Mouse (Mus musculus): ENCODE results near the gene BC030500. TPM values are rescaled to one million over a fixed set of nuclear protein-coding genes. Genes with fewer than 3 reads are reported as not detected.
A peak's percentile ranks its signal among the peaks of the same experiment; 100 is the strongest.

Gene BC030500
- total RNA-seq (2014; rRNA removed; ENCODE audit: low replicate concordance) (not detected in 2 replicates), polyA plus RNA-seq (2015; fragmentation: Nextera tagmentation; extraction: Ambion mirVana) (0.07 TPM in 1 of 2 replicates, not detected in the other)

- Histone ChIP-seq H3K9me3 (replicated peaks; ENCODE audit: control insufficient read depth, low read length) (no peaks in the 10 kb centered on the region), H3K36me3 (replicated peaks; ENCODE audit: control insufficient read depth, insufficient read depth, low read length) (no peaks in the 10 kb centered on the region), H3K9ac (replicated peaks; ENCODE audit: low read depth, low read length) (0 out of 2 replicates have a peak within 1 kb of the TSS, but pooled peaks have one; percentile 8), H3K27me3 (ENCODE audit: control insufficient read depth, insufficient read depth, low read length) (peaks cover 26% of the 10 kb centered on the region), H3K4me2 (ENCODE audit: low read depth, low read length) (peak within 1 kb of the TSS; percentile 87), H3K4me3 (ENCODE audit: low read depth, low read length) (peak within 1 kb of the TSS; percentile 49), H3K4me1 (ENCODE audit: control insufficient read depth, insufficient read depth) (peaks cover 4% of the 10 kb centered on the region; the same call in 1 of the 2 replicates), H3K27ac (ENCODE audit: low read depth) (no peak within 1 kb of the TSS)
- 10% methylated on average over 14 of the region's 14 CpGs for WGBS
- ATAC-seq (ENCODE audit: insufficient read depth, low read depth): no peak
- TF ChIP-seq EP300 (IDR thresholded peaks at IDR 0.05; ENCODE audit: low read depth): no peak
- TF ChIP-seq CTCF (IDR thresholded peaks at IDR 0.05; ENCODE audit: low read depth): no peak
- no peak for DNase-seq (ENCODE audit: low spot score)
These were observed at the start of gene BC030500 for GRCm38 (mm10) chr8:58911677-58912076. TSS of gene BC030500 (plus strand) at chr8:58911755.

GRCm38 (mm10) chr8:58886405-58886804 is 25.1 kb upstream of the BC030500 start:
- Histone ChIP-seq H3K27ac (ENCODE audit: low read depth) (no peak overlapping the region), H3K9ac (replicated peaks; ENCODE audit: low read depth, low read length) (no peak overlapping the region), H3K36me3 (replicated peaks; ENCODE audit: control insufficient read depth, insufficient read depth, low read length) (no peaks in the 10 kb centered on the region), H3K4me3 (ENCODE audit: low read depth, low read length) (no peak overlapping the region), H3K9me3 (replicated peaks; ENCODE audit: control insufficient read depth, low read length) (no peaks in the 10 kb centered on the region), H3K27me3 (ENCODE audit: control insufficient read depth, insufficient read depth, low read length) (no peaks in the 10 kb centered on the region), H3K4me1 (ENCODE audit: control insufficient read depth, insufficient read depth) (no peaks in the 10 kb centered on the region), H3K4me2 (ENCODE audit: low read depth, low read length) (no peak overlapping the region)
- TF ChIP-seq CTCF (IDR thresholded peaks at IDR 0.05; ENCODE audit: low read depth) (peak; percentile 36), EP300 (IDR thresholded peaks at IDR 0.05; ENCODE audit: low read depth) (no peak)
- peak; percentile 7 for DNase-seq (ENCODE audit: low spot score)
- ATAC-seq (ENCODE audit: insufficient read depth, low read depth): no peak
- 14% methylated on average over 1 of the region's 1 CpGs for WGBS

- no peak for TF ChIP-seq CTCF (IDR thresholded peaks at IDR 0.05; ENCODE audit: low read depth)
- no peak for TF ChIP-seq EP300 (IDR thresholded peaks at IDR 0.05; ENCODE audit: low read depth)
- Histone ChIP-seq H3K4me2 (ENCODE audit: low read depth, low read length) (no peak overlapping the region), H3K36me3 (replicated peaks; ENCODE audit: control insufficient read depth, insufficient read depth, low read length) (no peaks in the 10 kb centered on the region), H3K9ac (replicated peaks; ENCODE audit: low read depth, low read length) (no peak overlapping the region), H3K9me3 (replicated peaks; ENCODE audit: control insufficient read depth, low read length) (no peaks in the 10 kb centered on the region), H3K27ac (ENCODE audit: low read depth) (no peak overlapping the region), H3K4me1 (ENCODE audit: control insufficient read depth, insufficient read depth) (no peaks in the 10 kb centered on the region), H3K27me3 (ENCODE audit: control insufficient read depth, insufficient read depth, low read length) (no peaks in the 10 kb centered on the region), H3K4me3 (ENCODE audit: low read depth, low read length) (no peak overlapping the region)
- ATAC-seq (ENCODE audit: insufficient read depth, low read depth): no peak
- 88% methylated on average over 3 of the region's 3 CpGs for WGBS
- DNase-seq (ENCODE audit: low spot score): no peak
These were observed 21.0 kb upstream of the BC030500 start for GRCm38 (mm10) chr8:58890591-58890990.

GRCm38 (mm10) chr8:58895960-58896359 is 15.6 kb upstream of the BC030500 start:
- 56% methylated on average over 6 of the region's 6 CpGs for WGBS
- no peak overlapping the region for H3K27ac ChIP-seq (ENCODE audit: low read depth)
- TF ChIP-seq CTCF (IDR thresholded peaks at IDR 0.05; ENCODE audit: low read depth) (no peak), EP300 (IDR thresholded peaks at IDR 0.05; ENCODE audit: low read depth) (no peak)
- H3K27me3 ChIP-seq (ENCODE audit: control insufficient read depth, insufficient read depth, low read length): no peaks in the 10 kb centered on the region
- no peaks in the 10 kb centered on the region for H3K4me1 ChIP-seq (ENCODE audit: control insufficient read depth, insufficient read depth)
- no peak overlapping the region for H3K4me3 ChIP-seq (ENCODE audit: low read depth, low read length)
- no peak overlapping the region for H3K9ac ChIP-seq (replicated peaks; ENCODE audit: low read depth, low read length)
- H3K4me2 ChIP-seq (ENCODE audit: low read depth, low read length): no peak overlapping the region
- no peaks in the 10 kb centered on the region for H3K36me3 ChIP-seq (replicated peaks; ENCODE audit: control insufficient read depth, insufficient read depth, low read length)
- H3K9me3 ChIP-seq (replicated peaks; ENCODE audit: control insufficient read depth, low read length): no peaks in the 10 kb centered on the region
- no peak for ATAC-seq (ENCODE audit: insufficient read depth, low read depth)
- no peak for DNase-seq (ENCODE audit: low spot score)

GRCm38 (mm10) chr8:58904465-58904864 is 7.1 kb upstream of the BC030500 start:
- no peaks in the 10 kb centered on the region for H3K4me1 ChIP-seq (ENCODE audit: control insufficient read depth, insufficient read depth)
- ATAC-seq (ENCODE audit: insufficient read depth, low read depth) (no peak), DNase-seq (ENCODE audit: low spot score) (no peak)
- no peaks in the 10 kb centered on the region for H3K36me3 ChIP-seq (replicated peaks; ENCODE audit: control insufficient read depth, insufficient read depth, low read length)
- H3K4me2 ChIP-seq (ENCODE audit: low read depth, low read length): no peak overlapping the region
- no peaks in the 10 kb centered on the region for H3K27me3 ChIP-seq (ENCODE audit: control insufficient read depth, insufficient read depth, low read length)
- no peak overlapping the region for H3K27ac ChIP-seq (ENCODE audit: low read depth)
- H3K9me3 ChIP-seq (replicated peaks; ENCODE audit: control insufficient read depth, low read length): no peaks in the 10 kb centered on the region
- 43% methylated on average over 2 of the region's 2 CpGs for WGBS
- H3K4me3 ChIP-seq (ENCODE audit: low read depth, low read length): no peak overlapping the region
- no peak for TF ChIP-seq CTCF (IDR thresholded peaks at IDR 0.05; ENCODE audit: low read depth)
- TF ChIP-seq EP300 (IDR thresholded peaks at IDR 0.05; ENCODE audit: low read depth): no peak
- H3K9ac ChIP-seq (replicated peaks; ENCODE audit: low read depth, low read length): no peak overlapping the region

All from heart, postnatal 0 days (tissue).